ENCODE assay signal across 9 mouse cellular contexts in genomic region chr2:92011424-92012353, GRCm38 (mm10). TPM values are rescaled to one million over a fixed set of nuclear protein-coding genes. Genes with fewer than 3 reads are reported as not detected.
DNase-seq lines count a peak whose midpoint lies in the region; ATAC-seq and TF ChIP-seq lines count a peak whose summit lies in the region.
"Had no signal": no experiment of that assay in that cellular context is flagged by ENCODE, and none has a peak within 500 bp of the region (broad histone marks: within the 10 kb centered on the region; RNA-seq: fewer than 3 reads in every experiment).

No protein-coding gene starts in this region.

- no peaks in the 10 kb centered on the region for H3K36me3 ChIP-seq in forebrain, embryonic 10.5 days (replicated peaks)
- H3K36me3 ChIP-seq in forebrain, embryonic 14.5 days (ENCODE audit: control insufficient read depth, insufficient read depth, low read length): no peaks in the 10 kb centered on the region
- H3K36me3 ChIP-seq in limb, embryonic 12.5 days: no peaks in the 10 kb centered on the region
- no peaks in the 10 kb centered on the region for H3K36me3 ChIP-seq in limb, embryonic 10.5 days
- no peaks in the 10 kb centered on the region for H3K36me3 ChIP-seq in embryonic facial prominence, embryonic 15.5 days
- H3K36me3 ChIP-seq in myocyte (ENCODE audit: control insufficient read depth, insufficient read depth): no peaks in the 10 kb centered on the region
- H3K36me3 ChIP-seq in midbrain, embryonic 10.5 days: no peaks in the 10 kb centered on the region

- peak overlapping the region; percentile 63; the same call in 1 of the 2 replicates for H3K27ac ChIP-seq in forebrain, embryonic 10.5 days
- no peak overlapping the region for H3K27ac ChIP-seq in forebrain, embryonic 14.5 days (ENCODE audit: low read depth, low read length)
- peak overlapping the region; percentile 83 for H3K27ac ChIP-seq in limb, embryonic 12.5 days
- H3K27ac ChIP-seq in limb, embryonic 10.5 days: no peak overlapping the region
- H3K27ac ChIP-seq in embryonic facial prominence, embryonic 15.5 days (replicated peaks): peak overlapping the region; percentile 90
- no peak overlapping the region for H3K27ac ChIP-seq in midbrain, embryonic 10.5 days (replicated peaks)

- no peak overlapping the region for H3ac ChIP-seq in myocyte (ENCODE audit: control insufficient read depth, insufficient read length)

- no peak overlapping the region for H3K4me2 ChIP-seq in forebrain, embryonic 14.5 days (ENCODE audit: low read length)
- H3K4me2 ChIP-seq in limb, embryonic 12.5 days: no peak overlapping the region
- H3K4me2 ChIP-seq in embryonic facial prominence, embryonic 15.5 days (replicated peaks): 0 out of 2 replicates have a peak overlapping the region, but pooled peaks have one; percentile 12
- peak overlapping the region; percentile 64 for H3K4me2 ChIP-seq in myocyte (ENCODE audit: low read depth)

- TF ChIP-seq POLR2A in myocyte (IDR thresholded peaks at IDR 0.05; ENCODE audit: insufficient read length, low read depth): no peak

- DNase-seq in forebrain, embryonic 10.5 days (ENCODE audit: extremely low spot score, low spot score): no peak
- no peak for DNase-seq in forebrain, embryonic 14.5 days (ENCODE audit: low spot score)
- no peak for DNase-seq in limb, embryonic 10.5 days (ENCODE audit: low spot score)
- no peak for DNase-seq in right cerebral cortex, postnatal 14 days
- no peak for DNase-seq in midbrain, embryonic 10.5 days (ENCODE audit: low spot score)
- DNase-seq: cerebellum, adult 11 months had no signal

- H3K4me1 ChIP-seq in forebrain, embryonic 10.5 days: peaks cover 48% of the 10 kb centered on the region
- peaks cover 12% of the 10 kb centered on the region for H3K4me1 ChIP-seq in forebrain, embryonic 14.5 days (ENCODE audit: control insufficient read depth, insufficient read depth, low read length)
- peaks cover 34% of the 10 kb centered on the region for H3K4me1 ChIP-seq in limb, embryonic 12.5 days (replicated peaks)
- peaks cover 38% of the 10 kb centered on the region for H3K4me1 ChIP-seq in limb, embryonic 10.5 days
- H3K4me1 ChIP-seq in embryonic facial prominence, embryonic 15.5 days: peaks cover 71% of the 10 kb centered on the region
- peaks cover 37% of the 10 kb centered on the region for H3K4me1 ChIP-seq in midbrain, embryonic 10.5 days

- WGBS in forebrain, embryonic 10.5 days: 82% methylated on average over 12 of the region's 12 CpGs
- 84% methylated on average over 12 of the region's 12 CpGs for WGBS in forebrain, embryonic 14.5 days
- WGBS in limb, embryonic 12.5 days: 82% methylated on average over 12 of the region's 12 CpGs
- WGBS in limb, embryonic 10.5 days: 84% methylated on average over 12 of the region's 12 CpGs
- 66% methylated on average over 12 of the region's 12 CpGs for WGBS in embryonic facial prominence, embryonic 15.5 days
- WGBS in midbrain, embryonic 10.5 days: 84% methylated on average over 12 of the region's 12 CpGs

- no peak for ATAC-seq in forebrain, embryonic 14.5 days
- ATAC-seq in limb, embryonic 12.5 days (ENCODE audit: insufficient number of reproducible peaks, insufficient read depth, low FRiP score, low TSS enrichment, low read depth): no peak
- ATAC-seq in embryonic facial prominence, embryonic 15.5 days (ENCODE audit: insufficient number of reproducible peaks, low FRiP score, low TSS enrichment, low read depth): no peak

- no peak overlapping the region for H3K9ac ChIP-seq in forebrain, embryonic 14.5 days (ENCODE audit: low read length)
- no peak overlapping the region for H3K9ac ChIP-seq in limb, embryonic 12.5 days (replicated peaks)
- no peak overlapping the region for H3K9ac ChIP-seq in embryonic facial prominence, embryonic 15.5 days

- peaks cover 34% of the 10 kb centered on the region for H3K27me3 ChIP-seq in forebrain, embryonic 10.5 days (ENCODE audit: poor library complexity, severe bottlenecking)
- no peaks in the 10 kb centered on the region for H3K27me3 ChIP-seq in forebrain, embryonic 14.5 days (replicated peaks; ENCODE audit: control insufficient read depth, insufficient read depth, low read length)
- H3K27me3 ChIP-seq in limb, embryonic 12.5 days: peaks cover 14% of the 10 kb centered on the region
- H3K27me3 ChIP-seq in limb, embryonic 10.5 days (ENCODE audit: low read depth, poor library complexity, severe bottlenecking): peaks cover 11% of the 10 kb centered on the region
- H3K27me3 ChIP-seq in embryonic facial prominence, embryonic 15.5 days: no peaks in the 10 kb centered on the region
- no peaks in the 10 kb centered on the region for H3K27me3 ChIP-seq in myocyte (ENCODE audit: control insufficient read depth, insufficient read depth, insufficient read length)
- peaks cover 35% of the 10 kb centered on the region for H3K27me3 ChIP-seq in midbrain, embryonic 10.5 days (ENCODE audit: low read depth, poor library complexity, severe bottlenecking)

- peaks cover 64% of the 10 kb centered on the region for H3K79me2 ChIP-seq in myocyte (ENCODE audit: control insufficient read depth, insufficient read depth)

- H3K9me3 ChIP-seq in forebrain, embryonic 10.5 days: no peaks in the 10 kb centered on the region
- no peaks in the 10 kb centered on the region for H3K9me3 ChIP-seq in forebrain, embryonic 14.5 days (replicated peaks; ENCODE audit: control insufficient read depth, low read length)
- no peaks in the 10 kb centered on the region for H3K9me3 ChIP-seq in limb, embryonic 12.5 days
- no peaks in the 10 kb centered on the region for H3K9me3 ChIP-seq in limb, embryonic 10.5 days (replicated peaks)
- no peaks in the 10 kb centered on the region for H3K9me3 ChIP-seq in embryonic facial prominence, embryonic 15.5 days (replicated peaks)
- H3K9me3 ChIP-seq in midbrain, embryonic 10.5 days (replicated peaks): no peaks in the 10 kb centered on the region

- no peak overlapping the region for H3K4me3 ChIP-seq in forebrain, embryonic 10.5 days
- no peak overlapping the region for H3K4me3 ChIP-seq in forebrain, embryonic 14.5 days (ENCODE audit: low read depth, low read length)
- no peak overlapping the region for H3K4me3 ChIP-seq in limb, embryonic 12.5 days (replicated peaks)
- no peak overlapping the region for H3K4me3 ChIP-seq in limb, embryonic 10.5 days
- no peak overlapping the region for H3K4me3 ChIP-seq in embryonic facial prominence, embryonic 15.5 days (replicated peaks)
- H3K4me3 ChIP-seq in myocyte: no peak overlapping the region
- H3K4me3 ChIP-seq in midbrain, embryonic 10.5 days: no peak overlapping the region

TF ChIP-seq in myocyte, 11 proteins besides CTCF, POLR2A, EP300 and RAD21:
- peak; percentile 25 for TF ChIP-seq POLR2AphosphoS2 (IDR thresholded peaks at IDR 0.05; ENCODE audit: insufficient read length, low read depth)
- TF ChIP-seq MYOD1 (IDR thresholded peaks at IDR 0.05; ENCODE audit: control insufficient read depth in 1 of 3, insufficient read length in 2 of 3, low read depth in 2 of 3): no peak

RNA-seq across cellular contexts. Expression of gene Creb3l1, which starts 12.6 kb away (rescaled TPM):
- polyA plus RNA-seq in forebrain, embryonic 10.5 days (2016; fragmentation: Nextera tagmentation; extraction: Ambion mirVana): 0.73 and 0.86 TPM in 2 replicates
- 0.80 and 1.3 TPM in 2 replicates for polyA plus RNA-seq in forebrain, embryonic 14.5 days (2014; fragmentation: Nextera tagmentation; extraction: Ambion mirVana)
- polyA plus RNA-seq in limb, embryonic 12.5 days (2016; fragmentation: Nextera tagmentation; extraction: Ambion mirVana): 1.3 and 2.6 TPM in 2 replicates
- 0.45 and 1.1 TPM in 2 replicates for polyA plus RNA-seq in limb, embryonic 10.5 days (2016; fragmentation: Nextera tagmentation; extraction: Ambion mirVana)
- 36.8 and 44.3 TPM in 2 replicates for polyA plus RNA-seq in embryonic facial prominence, embryonic 15.5 days (2015; fragmentation: Nextera tagmentation; extraction: Ambion mirVana)
- polyA plus RNA-seq in myocyte (2012; fragmentation: generic; extraction: Trizol): 97.3 TPM
- 0.96 and 1.6 TPM in 2 replicates for polyA plus RNA-seq in midbrain, embryonic 10.5 days (2016; fragmentation: Nextera tagmentation; extraction: Ambion mirVana)

RNA-seq across cellular contexts. Expression of gene Dgkz, which starts 36.0 kb away (rescaled TPM):
- 35.1 and 39.1 TPM in 2 replicates for polyA plus RNA-seq in forebrain, embryonic 10.5 days (2016; fragmentation: Nextera tagmentation; extraction: Ambion mirVana)
- 26.7 and 29.1 TPM in 2 replicates for polyA plus RNA-seq in forebrain, embryonic 14.5 days (2014; fragmentation: Nextera tagmentation; extraction: Ambion mirVana)
- 33.7 and 39.9 TPM in 2 replicates for polyA plus RNA-seq in limb, embryonic 12.5 days (2016; fragmentation: Nextera tagmentation; extraction: Ambion mirVana)
- polyA plus RNA-seq in limb, embryonic 10.5 days (2016; fragmentation: Nextera tagmentation; extraction: Ambion mirVana): 57.3 and 59.9 TPM in 2 replicates
- 36.3 and 39.9 TPM in 2 replicates for polyA plus RNA-seq in embryonic facial prominence, embryonic 15.5 days (2015; fragmentation: Nextera tagmentation; extraction: Ambion mirVana)
- polyA plus RNA-seq in myocyte (2012; fragmentation: generic; extraction: Trizol): 68.4 TPM
- 28.3 and 35.0 TPM in 2 replicates for polyA plus RNA-seq in midbrain, embryonic 10.5 days (2016; fragmentation: Nextera tagmentation; extraction: Ambion mirVana)

Comparison
In these comparisons a context has a peak if more than half of its experiments do, and no peak if none do; other contexts are left out.
1. H3K27ac ChIP-seq: peak in forebrain, embryonic 10.5 days (single experiment), limb, embryonic 12.5 days (single experiment) and embryonic facial prominence, embryonic 15.5 days (single experiment); none in forebrain, embryonic 14.5 days (single experiment), limb, embryonic 10.5 days (single experiment) and midbrain, embryonic 10.5 days (single experiment).
2. H3K4me2 ChIP-seq: peak in embryonic facial prominence, embryonic 15.5 days (single experiment) and myocyte (single experiment); none in forebrain, embryonic 14.5 days (single experiment) and limb, embryonic 12.5 days (single experiment).
3. RNA of gene Creb3l1, which starts 12.6 kb away (polyA plus RNA-seq): 97.3 TPM in myocyte (single experiment) and 36.8 to 44.3 TPM in embryonic facial prominence, embryonic 15.5 days; 1.3 to 2.6 TPM in limb, embryonic 12.5 days, 0.96 to 1.6 TPM in midbrain, embryonic 10.5 days, 0.73 to 0.86 TPM in forebrain, embryonic 10.5 days, 0.80 to 1.3 TPM in forebrain, embryonic 14.5 days and 0.45 to 1.1 TPM in limb, embryonic 10.5 days; every median in the first group is over 10 times any median in the second.